Mouse (Mus musculus) embryonic fibroblast, embryonic 13.5 days (primary cell): ENCODE data around the gene Brcc3.

Experiments
- CTCF ChIP-seq: IDR thresholded peaks from 2 replicates; pipeline ENCODE4 v1.5.1; 2011; ENCODE audit warnings: mild to moderate bottlenecking, control low read depth, low read length, moderate library complexity, borderline replicate concordance; ENCODE audit not compliant: insufficient read depth
- POLR2A ChIP-seq: IDR thresholded peaks from 2 replicates; pipeline ENCODE4 v1.6.1; 2011; ENCODE audit warnings: low read depth, mild to moderate bottlenecking, control low read depth, low read length, moderate library complexity

DNA sequence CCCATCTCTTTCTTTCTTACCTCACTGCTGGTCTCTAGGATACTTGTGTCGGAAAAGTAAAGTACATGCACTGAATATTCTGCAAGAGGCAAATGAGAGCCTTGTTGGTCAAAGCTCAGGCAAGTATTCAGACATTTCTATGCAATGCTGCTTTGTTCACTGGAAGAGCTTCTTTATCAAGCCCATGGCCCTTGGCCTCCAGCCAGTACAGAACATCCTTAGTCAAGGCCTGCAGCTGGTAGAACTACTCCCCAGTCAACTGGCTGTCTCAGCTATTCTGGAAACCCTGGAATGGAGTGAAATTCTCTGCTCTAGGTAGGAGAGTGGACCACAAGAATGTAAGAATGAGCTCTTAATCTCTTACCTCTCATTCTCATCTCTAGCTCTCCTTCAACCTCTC is 73.5 kb downstream of the Brcc3 start:
- TF ChIP-seq CTCF = no peak
- TF ChIP-seq POLR2A = no peak
